In genomic region chr11:82566092-82566491, GRCm38 (mm10) we compare ENCODE assay signal across 19 mouse cellular contexts.
A peak's percentile ranks its signal among the peaks of the same experiment; 100 is the strongest.
DNase-seq lines count a peak whose midpoint lies in the region; ATAC-seq and TF ChIP-seq lines count a peak whose summit lies in the region.
"Had no signal": no experiment of that assay in that cellular context is flagged by ENCODE, and none has a peak within 500 bp of the region (broad histone marks: within the 10 kb centered on the region; RNA-seq: fewer than 3 reads in every experiment).

No protein-coding gene starts in this region.

- WGBS in heart, embryonic 12.5 days = 57% methylated on average over 4 of the region's 4 CpGs
- 58% methylated on average over 4 of the region's 4 CpGs for WGBS in liver, adult 2 months
- WGBS in forebrain, embryonic 13.5 days = 75% methylated on average over 4 of the region's 4 CpGs

- H3K27ac ChIP-seq in heart, embryonic 12.5 days (ENCODE audit: poor library complexity, severe bottlenecking) = no peak overlapping the region
- peak overlapping the region; percentile 52 for H3K27ac ChIP-seq in liver, adult 2 months (replicated peaks; ENCODE audit: insufficient read depth, low read depth, low read length)
- H3K27ac ChIP-seq in CH12.LX (ENCODE audit: insufficient read depth, low read depth) = no peak overlapping the region
- H3K27ac ChIP-seq in forebrain, embryonic 13.5 days = no peak overlapping the region
- H3K27ac ChIP-seq: embryonic facial prominence, embryonic 12.5 days; hindbrain, embryonic 10.5 days had no signal

- H3K79me2 ChIP-seq in liver, adult 2 months (ENCODE audit: control insufficient read depth, insufficient read depth, low read length) = no peaks in the 10 kb centered on the region
- H3K79me2 ChIP-seq in CH12.LX (replicated peaks; ENCODE audit: control insufficient read depth, extremely low read depth, insufficient read depth, poor library complexity, severe bottlenecking) = no peaks in the 10 kb centered on the region

- H3K4me3 ChIP-seq in heart, embryonic 12.5 days = no peak overlapping the region
- no peak overlapping the region for H3K4me3 ChIP-seq in liver, adult 2 months (ENCODE audit: insufficient read depth, low read depth, low read length)
- no peak overlapping the region for H3K4me3 ChIP-seq in CH12.LX (replicated peaks in 1 of 3; ENCODE audit: low read depth in 2 of 3, low read length in 2 of 3, poor library complexity in 1 of 3)
- H3K4me3 ChIP-seq in forebrain, embryonic 13.5 days = no peak overlapping the region
- H3K4me3 ChIP-seq: embryonic facial prominence, embryonic 12.5 days; hindbrain, embryonic 10.5 days; hindbrain, embryonic 15.5 days had no signal

- H3K27me3 ChIP-seq in heart, embryonic 12.5 days (replicated peaks) = no peaks in the 10 kb centered on the region
- no peaks in the 10 kb centered on the region for H3K27me3 ChIP-seq in liver, adult 2 months (ENCODE audit: control insufficient read depth, insufficient read depth, low read length)
- H3K27me3 ChIP-seq in CH12.LX (replicated peaks) = peaks cover 96% of the 10 kb centered on the region
- H3K27me3 ChIP-seq in forebrain, embryonic 13.5 days = peaks cover 11% of the 10 kb centered on the region; the same call in 1 of the 2 replicates
- H3K27me3 ChIP-seq: embryonic facial prominence, embryonic 12.5 days; hindbrain, embryonic 15.5 days had no signal

- H3K36me3 ChIP-seq in heart, embryonic 12.5 days = no peaks in the 10 kb centered on the region
- H3K36me3 ChIP-seq in liver, adult 2 months (ENCODE audit: control insufficient read depth, insufficient read depth, low read length) = no peaks in the 10 kb centered on the region
- H3K36me3 ChIP-seq in CH12.LX (replicated peaks in 1 of 2; ENCODE audit: control insufficient read depth in 1 of 2, insufficient read depth in 1 of 2, low read length in 1 of 2) = no peaks in the 10 kb centered on the region
- no peaks in the 10 kb centered on the region for H3K36me3 ChIP-seq in forebrain, embryonic 13.5 days (ENCODE audit: poor library complexity, severe bottlenecking)
- H3K36me3 ChIP-seq: embryonic facial prominence, embryonic 12.5 days; hindbrain, embryonic 10.5 days; hindbrain, embryonic 15.5 days had no signal

- H3K4me2 ChIP-seq in heart, embryonic 12.5 days = no peak overlapping the region
- H3K4me2 ChIP-seq in CH12.LX (ENCODE audit: insufficient read depth, low read depth, poor library complexity, severe bottlenecking) = no peak overlapping the region
- H3K4me2 ChIP-seq in forebrain, embryonic 13.5 days = no peak overlapping the region
- H3K4me2 ChIP-seq: embryonic facial prominence, embryonic 12.5 days; hindbrain, embryonic 15.5 days had no signal

- no peak for ATAC-seq in heart, embryonic 12.5 days (ENCODE audit: insufficient number of reproducible peaks, low FRiP score)
- no peak for ATAC-seq in forebrain, embryonic 13.5 days
- ATAC-seq: forebrain, embryonic 16.5 days; inflammation-experienced regulatory T-cells, adult 6 months had no signal

- DNase-seq in heart, adult 18-20 months = peak; percentile 5 to 30
- peak; percentile 20 for DNase-seq in liver, adult 2 months (ENCODE audit: extremely low read depth, low read depth, low spot score)
- DNase-seq in liver (no peak), CH12.LX (ENCODE audit: extremely low read depth) (peak; percentile 31)
- peak; percentile 58 for DNase-seq in induced T-regulatory cell, adult 2 months (ENCODE audit: low read depth)
- no peak for DNase-seq in ovary, adult 18-20 months (ENCODE audit: low spot score)
- DNase-seq: adrenal gland, adult 2 months; adrenal gland, postnatal 36 days; cerebellum, adult 11 months; cerebellum, adult 8-10 months; gastrocnemius, postnatal 10 days; heart, postnatal 10 days had no signal

- TF ChIP-seq RAD21 in CH12.LX (IDR thresholded peaks at IDR 0.05; ENCODE audit: low read depth, low read length) = no peak

- TF ChIP-seq POLR2A in liver, adult 2 months (IDR thresholded peaks at IDR 0.05; ENCODE audit: extremely low read depth, insufficient read depth, low read length) = no peak
- TF ChIP-seq POLR2A in CH12.LX (IDR thresholded peaks at IDR 0.05; ENCODE audit: low read depth, low read length) = no peak

- TF ChIP-seq EP300 in CH12.LX (IDR thresholded peaks at IDR 0.05; ENCODE audit: low read length) = no peak; the same call in 1 of the 2 replicates

- H3K4me1 ChIP-seq in heart, embryonic 12.5 days (replicated peaks) = no peaks in the 10 kb centered on the region
- H3K4me1 ChIP-seq in liver, adult 2 months (ENCODE audit: control insufficient read depth, insufficient read depth, low read length) = peaks cover 6% of the 10 kb centered on the region; the same call in 1 of the 2 replicates
- H3K4me1 ChIP-seq in CH12.LX (ENCODE audit: control insufficient read depth in 1 of 2, insufficient read depth in 2 of 2) = peaks cover 0 to 3% of the 10 kb centered on the region in 2 experiments; a peak in 1 of 4 replicates
- peaks cover 37% of the 10 kb centered on the region for H3K4me1 ChIP-seq in forebrain, embryonic 13.5 days

- H3K9me3 ChIP-seq in heart, embryonic 12.5 days (replicated peaks) = no peaks in the 10 kb centered on the region
- peaks cover 3% of the 10 kb centered on the region for H3K9me3 ChIP-seq in CH12.LX (replicated peaks; ENCODE audit: low read length)
- H3K9me3 ChIP-seq in forebrain, embryonic 13.5 days (replicated peaks) = no peaks in the 10 kb centered on the region
- H3K9me3 ChIP-seq: embryonic facial prominence, embryonic 12.5 days; hindbrain, embryonic 10.5 days; hindbrain, embryonic 15.5 days had no signal

- in situ Hi-C loops in CH12.LX (cut with MboI; ENCODE audit: low pct_ligation_motif_present, low pct_unique_long_range_greater_than_20kb, low sequenced_read_pairs) = no loop called here

- dilution Hi-C loops in CH12.LX (cut with MboI; ENCODE audit: extremely low pct_ligation_motif_present, extremely low pct_unique_long_range_greater_than_20kb, low sequenced_read_pairs) = no loop called here

- no peak for TF ChIP-seq CTCF in liver, adult 2 months (IDR thresholded peaks at IDR 0.05; ENCODE audit: low read depth, low read length)
- TF ChIP-seq CTCF in CH12.LX (conservative IDR thresholded peaks at IDR 0.05 in 1 of 2, IDR thresholded peaks at IDR 0.05 in 1 of 2; ENCODE audit: low read depth in 2 of 2, low read length in 2 of 2) = no peak

- no peak overlapping the region for H3K9ac ChIP-seq in heart, embryonic 12.5 days
- no peak overlapping the region for H3K9ac ChIP-seq in liver, adult 2 months (ENCODE audit: low read depth, low read length)
- H3K9ac ChIP-seq in CH12.LX (ENCODE audit: insufficient read depth, low read depth) = no peak overlapping the region
- H3K9ac ChIP-seq in forebrain, embryonic 13.5 days = no peak overlapping the region
- H3K9ac ChIP-seq: embryonic facial prominence, embryonic 12.5 days; hindbrain, embryonic 15.5 days had no signal

TF ChIP-seq in CH12.LX, 34 proteins besides CTCF, POLR2A, EP300 and RAD21:
- no peak for TF ChIP-seq KAT2A (IDR thresholded peaks at IDR 0.05; ENCODE audit: insufficient replicate concordance, low read length)
- TF ChIP-seq IRF4 (IDR thresholded peaks at IDR 0.05; ENCODE audit: low read depth, low read length) = peak; percentile 56; the same call in 1 of the 2 replicates
- no peak for TF ChIP-seq ETS1 (conservative IDR thresholded peaks at IDR 0.05; ENCODE audit: low read depth, low read length)

Comparison
In these comparisons a context has a peak if more than half of its experiments do, and no peak if none do; other contexts are left out.
1. DNase-seq: peak in heart, adult 18-20 months (2 of 2), liver, adult 2 months (single experiment), CH12.LX (single experiment) and induced T-regulatory cell, adult 2 months (single experiment); none in liver (single experiment) and ovary, adult 18-20 months (single experiment).